Mouse (Mus musculus) MEL (cell line): ENCODE results near the gene Odf4.

ENCODE experiments used
- ELF1 ChIP-seq: IDR thresholded peaks from 2 replicates; pipeline ENCODE4 v1.6.1; 2014; ENCODE audit warnings: low read depth, mild to moderate bottlenecking, inconsistent platforms, low read length, improper control_type of control experiment, moderate library complexity
- EP300 ChIP-seq, 2 experiments: IDR thresholded peaks; 2 replicates each; pipeline ENCODE4 v1.6.1; 2011; ENCODE audit warnings: improper control_type of control experiment in 2 of 2, low read length in 2 of 2, low read depth in 1 of 2, mild to moderate bottlenecking in 1 of 2
- JUND ChIP-seq: IDR thresholded peaks from 2 replicates; pipeline ENCODE4 v1.6.1; 2011; ENCODE audit warnings: low read depth, mild to moderate bottlenecking, improper control_type of control experiment, low read length
- MAX ChIP-seq: IDR thresholded peaks from 2 replicates; pipeline ENCODE4 v1.6.1; 2011; ENCODE audit warnings: low read length, improper control_type of control experiment
- MEF2A ChIP-seq: IDR thresholded peaks from 2 replicates; pipeline ENCODE4 v1.6.1; 2014; ENCODE audit warnings: low read depth, mild to moderate bottlenecking, inconsistent platforms, low read length, improper control_type of control experiment; ENCODE audit not compliant: poor library complexity, insufficient replicate concordance, severe bottlenecking; ENCODE audit errors: extremely low read depth
- ZC3H11A ChIP-seq: IDR thresholded peaks from 2 replicates; pipeline ENCODE4 v1.6.1; 2012; ENCODE audit warnings: low read depth, mild to moderate bottlenecking, inconsistent platforms, low read length, improper control_type of control experiment

- no peak for TF ChIP-seq EP300 (IDR thresholded peaks at IDR 0.05; ENCODE audit: low read depth in 1 of 2, low read length in 2 of 2)
- TF ChIP-seq MAX = no peak
- no peak for TF ChIP-seq ELF1
- TF ChIP-seq JUND = no peak
- TF ChIP-seq ZC3H11A = no peak
- no peak for TF ChIP-seq MEF2A
Measured at GRCm38 (mm10) chr11:68954408-68954807, 27.5 kb upstream of the Odf4 start.
